Mouse (Mus musculus) MEL (cell line): Measurements from ENCODE around the gene 4930544D05Rik. TPM values are rescaled to one million over a fixed set of nuclear protein-coding genes. Genes with fewer than 3 reads are reported as not detected.

ENCODE experiments used
- DNase-seq: peaks from one replicate; pipeline ENCODE4 v3.0.0; 2011; ENCODE audit warnings: low read depth, low spot score
- H3K27ac ChIP-seq: 2 replicates; pipeline ENCODE4 v1.5.1; 2012; ENCODE audit warnings: low read depth, mild to moderate bottlenecking, control low read depth, low read length, moderate library complexity; ENCODE audit not compliant: control insufficient read depth
- H3K27me3 ChIP-seq, 2 experiments: fragments of 150-350 bp in 1 of 2; sonication (generic) in 1 of 2; 2 replicates each; pipeline ENCODE4 v1.6.1; 2012; ENCODE audit warnings: low read length in 2 of 2, mild to moderate bottlenecking in 2 of 2, improper control_type of control experiment in 1 of 2, moderate library complexity in 1 of 2; ENCODE audit not compliant: insufficient read depth in 2 of 2, control insufficient read depth in 1 of 2
- H3K36me3 ChIP-seq, 2 experiments: 2 replicates each; pipeline ENCODE4 v1.6.1; 2012 to 2014; ENCODE audit warnings: low read length in 2 of 2, improper control_type of control experiment in 1 of 2, inconsistent platforms in 1 of 2, mild to moderate bottlenecking in 1 of 2; ENCODE audit not compliant: insufficient read depth in 2 of 2, control insufficient read depth in 1 of 2
- H3K4me1 ChIP-seq, 2 experiments: fragments of 150-350 bp in 1 of 2; sonication (generic) in 1 of 2; 2 replicates each; pipeline ENCODE4 v1.6.1; 2012; ENCODE audit warnings: low read length in 2 of 2, improper control_type of control experiment in 1 of 2, mild to moderate bottlenecking in 1 of 2; ENCODE audit not compliant: insufficient read depth in 2 of 2, control insufficient read depth in 1 of 2
- H3K4me3 ChIP-seq, 2 experiments: fragments of 150-350 bp in 1 of 2; sonication (generic) in 1 of 2; 2 replicates each; pipeline ENCODE4 v1.5.1; 2012; ENCODE audit warnings: low read depth in 2 of 2, low read length in 2 of 2, mild to moderate bottlenecking in 2 of 2, moderate library complexity in 2 of 2, control low read depth in 1 of 2, improper control_type of control experiment in 1 of 2; ENCODE audit not compliant: control insufficient read depth in 1 of 2, insufficient read depth in 1 of 2
- H3K79me2 ChIP-seq: 2 replicates; pipeline ENCODE4 v1.6.1; 2012; ENCODE audit warnings: mild to moderate bottlenecking, low read length, moderate library complexity; ENCODE audit not compliant: control insufficient read depth, poor library complexity, insufficient read depth
- H3K9ac ChIP-seq: 2 replicates; pipeline ENCODE4 v1.6.1; 2012; ENCODE audit warnings: low read depth, mild to moderate bottlenecking, control low read depth, low read length, moderate library complexity; ENCODE audit not compliant: control insufficient read depth, poor library complexity, severe bottlenecking
- H3K9me3 ChIP-seq: fragments of 150-350 bp; sonication (generic); replicated peaks from 2 replicates; pipeline ENCODE4 v1.6.1; 2012; ENCODE audit warnings: mild to moderate bottlenecking, low read length, improper control_type of control experiment, moderate library complexity; ENCODE audit not compliant: insufficient read depth
- CHD2 ChIP-seq: IDR thresholded peaks from 2 replicates; pipeline ENCODE4 v1.6.1; 2011; ENCODE audit warnings: low read length, improper control_type of control experiment
- ELF1 ChIP-seq: IDR thresholded peaks from 2 replicates; pipeline ENCODE4 v1.6.1; 2014; ENCODE audit warnings: low read depth, mild to moderate bottlenecking, inconsistent platforms, low read length, improper control_type of control experiment, moderate library complexity
- ETS1 ChIP-seq: IDR thresholded peaks from 2 replicates; pipeline ENCODE4 v1.6.1; 2012; ENCODE audit warnings: low read depth, mild to moderate bottlenecking, inconsistent platforms, low read length, improper control_type of control experiment, moderate library complexity
- JUND ChIP-seq: IDR thresholded peaks from 2 replicates; pipeline ENCODE4 v1.6.1; 2011; ENCODE audit warnings: low read depth, mild to moderate bottlenecking, improper control_type of control experiment, low read length
- MYC ChIP-seq: IDR thresholded peaks from 2 replicates; pipeline ENCODE4 v1.6.1; 2011; ENCODE audit warnings: low read depth, mild to moderate bottlenecking, low read length, improper control_type of control experiment, moderate library complexity
- POLR2A ChIP-seq, 2 experiments: IDR thresholded peaks; 2 replicates each; pipeline ENCODE4 v1.6.1; 2011 to 2012; ENCODE audit warnings: low read length in 2 of 2, mild to moderate bottlenecking in 2 of 2, control low read depth in 1 of 2, improper control_type of control experiment in 1 of 2, low read depth in 1 of 2, moderate library complexity in 1 of 2; ENCODE audit not compliant: control insufficient read depth in 1 of 2, insufficient read depth in 1 of 2, poor library complexity in 1 of 2
- POLR2AphosphoS2 ChIP-seq: IDR thresholded peaks from 2 replicates; pipeline ENCODE4 v1.6.1; 2011; ENCODE audit warnings: low read length, improper control_type of control experiment
- RAD21 ChIP-seq: IDR thresholded peaks from 2 replicates; pipeline ENCODE4 v1.6.1; 2011; ENCODE audit warnings: mild to moderate bottlenecking, low read depth, low read length, improper control_type of control experiment
- SIN3A ChIP-seq: IDR thresholded peaks from 2 replicates; pipeline ENCODE4 v1.6.1; 2012; ENCODE audit warnings: low read length, improper control_type of control experiment, inconsistent platforms
- SMC3 ChIP-seq: IDR thresholded peaks from 2 replicates; pipeline ENCODE4 v1.6.1; 2011; ENCODE audit warnings: low read depth, low read length, improper control_type of control experiment
- TBP ChIP-seq: IDR thresholded peaks from 2 replicates; pipeline ENCODE4 v1.8.0; 2011; ENCODE audit warnings: low read depth, low read length, improper control_type of control experiment
- USF1 ChIP-seq: IDR thresholded peaks from 2 replicates; pipeline ENCODE4 v1.6.1; 2014; ENCODE audit warnings: low read depth, mild to moderate bottlenecking, inconsistent platforms, low read length, improper control_type of control experiment, moderate library complexity
- ZC3H11A ChIP-seq: IDR thresholded peaks from 2 replicates; pipeline ENCODE4 v1.6.1; 2012; ENCODE audit warnings: low read depth, mild to moderate bottlenecking, inconsistent platforms, low read length, improper control_type of control experiment
- ZMIZ1 ChIP-seq: IDR thresholded peaks from 2 replicates; pipeline ENCODE4 v1.6.1; 2012; ENCODE audit warnings: low read depth, mild to moderate bottlenecking, inconsistent platforms, low read length, improper control_type of control experiment, moderate library complexity
- ZNF384 ChIP-seq: IDR thresholded peaks from 2 replicates; pipeline ENCODE4 v1.6.1; 2012; ENCODE audit warnings: low read depth, mild to moderate bottlenecking, inconsistent platforms, low read length, improper control_type of control experiment
- polyA plus RNA-seq, 2 experiments: library from polyadenylated mRNA; stranded (reverse) in 1 of 2; unstranded in 1 of 2; fragments of >175 nt in 1 of 2; fragments of >200 nt in 1 of 2; gene quantifications; 2 replicates each; pipeline versions ENCODE4 v1.2.1 to v1.2.4; 2012; ENCODE audit warnings: low replicate concordance in 2 of 2, low read depth in 1 of 2; ENCODE audit not compliant: insufficient read length in 2 of 2, insufficient read depth in 1 of 2, missing spikeins in 1 of 2
- total RNA-seq: library from RNA; depleted of rRNA; stranded (reverse); fragments of 300-350 nt; gene quantifications from 2 replicates; pipeline ENCODE4 v1.2.3, GENCODE M21; 2012

The 4930544D05Rik gene
- total and polyA plus RNA-seq, 3 experiments = 0.10 TPM; not detected in 2

DNA sequence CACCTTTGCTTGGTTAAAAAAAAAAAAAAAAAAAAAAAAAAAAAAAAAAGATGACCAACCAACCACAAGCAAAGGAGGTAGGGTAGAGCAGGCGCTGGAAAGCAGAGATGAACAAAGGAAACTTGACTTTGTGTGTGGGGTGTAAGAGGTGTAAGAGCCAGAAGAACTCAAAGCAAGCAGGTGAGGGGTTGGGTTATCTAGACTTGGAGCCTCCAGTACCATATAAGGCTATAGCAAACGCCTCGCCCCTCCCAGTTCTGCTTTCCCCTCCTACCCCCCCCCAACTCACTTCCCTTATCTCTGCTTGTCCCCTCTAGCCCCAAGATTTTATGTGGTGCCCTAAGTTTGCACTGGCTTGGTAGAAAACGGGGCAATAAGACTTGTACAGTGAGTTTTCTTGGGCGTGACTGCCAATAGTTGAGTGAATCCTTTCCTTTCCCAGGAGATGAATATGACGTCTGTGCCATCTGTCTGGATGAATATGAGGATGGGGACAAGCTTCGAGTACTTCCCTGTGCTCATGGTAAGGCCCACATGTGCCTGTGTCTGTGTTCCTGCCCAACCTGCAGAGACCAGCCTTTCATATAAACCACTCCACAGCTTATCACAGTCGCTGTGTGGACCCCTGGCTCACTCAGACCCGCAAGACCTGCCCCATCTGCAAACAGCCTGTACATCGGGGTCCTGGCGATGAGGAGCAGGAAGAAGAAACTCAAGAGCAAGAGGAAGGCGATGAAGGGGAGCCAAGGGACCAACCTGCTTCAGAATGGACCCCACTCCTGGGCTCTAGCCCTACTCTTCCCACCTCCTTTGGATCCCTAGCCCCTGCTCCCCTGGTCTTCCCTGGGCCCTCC, 34.9 kb downstream of the 4930544D05Rik start (continued):
- TF ChIP-seq POLR2A (IDR thresholded peaks at IDR 0.05; ENCODE audit: control insufficient read depth in 1 of 2, insufficient read depth in 1 of 2, low read depth in 1 of 2, low read length in 2 of 2, poor library complexity in 1 of 2) = peak in 1 of 2 experiments; percentile 62; a peak in 1 of 4 replicates
- peak; percentile 16; the same call in 1 of the 2 replicates for TF ChIP-seq SMC3
- TF ChIP-seq RAD21 = no peak
- TF ChIP-seq ELF1 = 0 out of 2 replicates have a peak, but pooled peaks have one; percentile 41
- TF ChIP-seq ZNF384 = peak; percentile 61
- no peak for TF ChIP-seq MYC

DNA sequence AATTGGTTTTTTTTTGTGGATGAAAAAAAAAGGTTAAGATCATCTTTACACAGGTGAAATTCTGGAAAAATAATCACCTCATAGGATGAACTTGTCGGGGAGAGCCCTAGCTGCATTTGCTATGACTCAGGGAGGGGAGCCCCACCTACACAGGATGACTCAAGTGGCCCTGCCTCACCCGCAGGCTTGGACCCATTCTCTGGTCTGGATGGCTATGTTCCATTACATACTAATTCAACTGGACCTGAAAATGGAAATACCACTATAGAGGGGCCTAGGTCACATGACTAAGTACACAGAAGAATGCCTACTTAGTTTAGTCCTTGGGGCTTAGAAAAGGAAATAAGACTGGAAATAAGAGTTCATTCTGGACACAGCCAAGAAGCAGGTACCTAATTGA, 35.7 kb downstream of the 4930544D05Rik start:
- TF ChIP-seq CHD2 = no peak
- 0 out of 4 replicates have a peak, but pooled peaks of 1 of the 2 experiments have one; percentile 6 for TF ChIP-seq POLR2A (IDR thresholded peaks at IDR 0.05; ENCODE audit: control insufficient read depth in 1 of 2, insufficient read depth in 1 of 2, low read depth in 1 of 2, low read length in 2 of 2, poor library complexity in 1 of 2)
- peak; percentile 75 for TF ChIP-seq POLR2AphosphoS2
- peak; percentile 69 for TF ChIP-seq USF1
- TF ChIP-seq TBP = no peak
- TF ChIP-seq ZMIZ1 = 0 out of 2 replicates have a peak, but pooled peaks have one; percentile 14
- TF ChIP-seq ZC3H11A = no peak
- no peak for TF ChIP-seq JUND
- no peak for TF ChIP-seq SIN3A
- Histone ChIP-seq H3K27me3 (no peaks in the 10 kb centered on the region), H3K27ac (peak overlapping the region; percentile 73; the same call in 1 of the 2 replicates), H3K79me2 (peaks cover 78% of the 10 kb centered on the region), H3K9ac (peak overlapping the region; percentile 99), H3K4me3 (no peak overlapping the region), H3K9me3 (no peaks in the 10 kb centered on the region), H3K36me3 (peaks cover 17 to 46% of the 10 kb centered on the region in 2 experiments), H3K4me1 (peaks cover 12 to 41% of the 10 kb centered on the region in 2 experiments)
- peak; percentile 65 for DNase-seq

DNA sequence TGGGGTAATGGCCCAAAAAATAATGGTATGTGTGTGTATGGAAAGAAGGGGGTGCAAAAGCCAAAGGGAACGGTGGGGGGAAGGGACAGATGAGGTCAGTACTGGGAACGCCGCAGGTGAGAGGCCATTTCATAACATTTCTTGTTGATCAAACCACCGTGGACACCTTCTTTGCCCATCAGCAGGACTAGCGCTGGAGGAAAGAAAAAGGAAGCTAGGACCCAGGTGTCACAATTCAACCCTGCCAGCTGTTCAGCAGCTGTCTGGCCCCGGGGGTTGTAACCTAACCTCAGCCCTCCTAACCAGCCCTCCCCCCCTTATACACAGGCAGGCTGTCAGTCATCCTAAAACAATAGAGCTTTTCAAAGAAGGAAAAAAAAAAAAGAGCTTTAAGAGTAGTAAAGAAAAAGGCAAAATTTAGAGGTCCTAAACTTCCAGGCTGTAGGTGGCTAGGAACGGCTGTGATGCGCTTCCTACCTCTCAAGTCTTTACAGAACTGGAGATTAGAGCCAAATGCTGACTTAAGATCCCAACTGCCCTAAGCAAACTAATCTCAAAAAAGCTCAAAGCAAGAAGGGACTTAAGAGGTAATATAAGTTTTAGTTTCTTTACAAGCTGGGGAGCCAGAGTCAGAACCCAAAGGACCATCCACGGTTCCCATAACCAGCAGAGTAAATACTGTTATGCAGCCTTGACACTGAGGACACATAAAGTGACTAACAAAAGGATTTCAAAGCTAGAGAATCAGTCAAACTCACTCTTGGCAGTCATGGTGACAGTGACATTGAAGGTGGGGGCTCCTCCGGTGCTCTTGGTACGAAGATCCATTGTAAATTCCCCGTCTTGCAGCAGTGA, 36.6 kb downstream of the 4930544D05Rik start:
- peaks cover 76% of the 10 kb centered on the region for H3K79me2 ChIP-seq
- H3K4me1 ChIP-seq = peaks cover 14 to 49% of the 10 kb centered on the region in 2 experiments
- no peaks in the 10 kb centered on the region for H3K27me3 ChIP-seq
- peaks cover 17 to 52% of the 10 kb centered on the region in 2 experiments for H3K36me3 ChIP-seq
- H3K27ac ChIP-seq = peak overlapping the region; percentile 73
- peak; percentile 55 for DNase-seq
- no peaks in the 10 kb centered on the region for H3K9me3 ChIP-seq
- TF ChIP-seq SIN3A (peak; percentile 57), ZMIZ1 (no peak; the same call in 1 of the 2 replicates), ETS1 (peak; percentile 85), POLR2AphosphoS2 (peak; percentile 21; the same call in 1 of the 2 replicates), CHD2 (peak; percentile 3; the same call in 1 of the 2 replicates), JUND (no peak)
- peak overlapping the region; percentile 96 to 98 for H3K4me3 ChIP-seq
- peak overlapping the region; percentile 99 for H3K9ac ChIP-seq
